Mouse (Mus musculus) layer of hippocampus, postnatal 25 days (tissue): ENCODE results near the gene Set. TPM values are rescaled to one million over a fixed set of nuclear protein-coding genes. Genes with fewer than 3 reads are reported as not detected.
"Not testable (repeated sequence)": the region's sequence is repeated elsewhere in the genome, so short reads cannot be mapped to it uniquely, and the experiment has no call there.

Experiments used
- DNase-seq, 2 experiments: peaks; one replicate each; pipeline ENCODE4 v3.0.0; 2022; ENCODE audit warnings: mixed read lengths in 2 of 2, low spot score in 1 of 2; ENCODE audit errors: extremely low spot score in 1 of 2
- total RNA-seq, 2 experiments: library from RNA; stranded (reverse); gene quantifications; 2 replicates each; pipeline ENCODE4 v1.2.3; 2021

The Set gene
- 100 to 1,000 TPM; 187 to 188 TPM for total RNA-seq

- no peak for DNase-seq
Observed at GRCm38 (mm10) chr2:30057223-30057904, at the start of gene Set. Gene Set, plus strand, starts transcription at chr2:30057378.

GRCm38 (mm10) chr2:30009101-30009500 lies 48.1 kb upstream of the Set start:
- no peak for DNase-seq

GRCm38 (mm10) chr2:30010840-30011281 lies 46.3 kb upstream of the Set start:
- DNase-seq = peak in 1 of 2 experiments; percentile 39

- no peak for DNase-seq
Observed at GRCm38 (mm10) chr2:30014326-30014966, 42.7 kb upstream of the Set start.

- DNase-seq = no peak
Observed at GRCm38 (mm10) chr2:30025454-30025853, 31.7 kb upstream of the Set start.

GRCm38 (mm10) chr2:30026997-30027396 lies 30.2 kb upstream of the Set start:
- no peak for DNase-seq

- peak in 1 of 2 experiments; percentile 38 for DNase-seq
Observed at GRCm38 (mm10) chr2:30032244-30032846, 24.8 kb upstream of the Set start.

- no peak for DNase-seq
Observed at GRCm38 (mm10) chr2:30032957-30033356, 24.2 kb upstream of the Set start.

- no peak for DNase-seq
Observed at GRCm38 (mm10) chr2:30037762-30038161, 19.4 kb upstream of the Set start.

- DNase-seq = no peak
Observed at GRCm38 (mm10) chr2:30038370-30038769, 18.8 kb upstream of the Set start.

GRCm38 (mm10) chr2:30039687-30040086 lies 17.5 kb upstream of the Set start:
- DNase-seq = no peak

- DNase-seq = peak; percentile 68 to 87
Observed at GRCm38 (mm10) chr2:30042445-30042844, 14.7 kb upstream of the Set start.

GRCm38 (mm10) chr2:30044550-30044949 lies 12.6 kb upstream of the Set start:
- DNase-seq = no peak

GRCm38 (mm10) chr2:30047127-30047526 lies 10.1 kb upstream of the Set start:
- DNase-seq = no peak

- no peak for DNase-seq
Observed at GRCm38 (mm10) chr2:30048101-30048501, 9.1 kb upstream of the Set start.

- peak; percentile 94 to 97 for DNase-seq
Observed at GRCm38 (mm10) chr2:30048699-30049388, 8.3 kb upstream of the Set start, which contains the start of gene Wdr34. Gene Wdr34, minus strand, starts transcription at chr2:30048881.

GRCm38 (mm10) chr2:30049831-30050230 lies 7.3 kb upstream of the Set start:
- DNase-seq = no peak

- no peak for DNase-seq
Observed at GRCm38 (mm10) chr2:30051992-30052761, 5.0 kb upstream of the Set start.

- not testable (repeated sequence) for DNase-seq
Observed at GRCm38 (mm10) chr2:30055310-30055709, 1.9 kb upstream of the Set start.

- no peak for DNase-seq
Observed at GRCm38 (mm10) chr2:30056736-30057135, 442 bp upstream of the Set start.
